Mouse (Mus musculus): Measurements from ENCODE around the gene Atad1. TPM values are rescaled to one million over a fixed set of nuclear protein-coding genes. Genes with fewer than 3 reads are reported as not detected.

The Atad1 gene
- total and polyA plus RNA-seq, 2 experiments from 2014 or later, result 89.3 to 108 TPM

GRCm38 (mm10) chr19:32645939-32646338, 93.6 kb downstream of the Atad1 start:
- DNase-seq (ENCODE audit: low spot score), result no peak
- Histone ChIP-seq H3K27ac (ENCODE audit: low read depth, low read length) (no peak overlapping the region), H3K36me3 (ENCODE audit: insufficient read depth, low read length) (no peaks in the 10 kb centered on the region), H3K4me1 (ENCODE audit: insufficient read depth, low read length) (no peaks in the 10 kb centered on the region), H3K9me3 (ENCODE audit: low read length) (no peaks in the 10 kb centered on the region), H3K27me3 (ENCODE audit: insufficient read depth, low read length) (no peaks in the 10 kb centered on the region; the same call in 1 of the 2 replicates), H3K4me3 (ENCODE audit: low read depth, low read length) (no peak overlapping the region), H3K4me2 (ENCODE audit: low read depth, low read length, poor library complexity, severe bottlenecking) (no peak overlapping the region), H3K9ac (replicated peaks; ENCODE audit: low read length, poor library complexity, severe bottlenecking) (no peak overlapping the region)
- 91% methylated on average over 7 of the region's 7 CpGs for WGBS
- TF ChIP-seq CTCF (IDR thresholded peaks at IDR 0.05), result no peak
- ATAC-seq (ENCODE audit: low FRiP score), result no peak

- Histone ChIP-seq H3K27me3 (ENCODE audit: insufficient read depth, low read length) (no peaks in the 10 kb centered on the region), H3K4me1 (ENCODE audit: insufficient read depth, low read length) (no peaks in the 10 kb centered on the region), H3K9ac (replicated peaks; ENCODE audit: low read length, poor library complexity, severe bottlenecking) (no peak overlapping the region), H3K4me2 (ENCODE audit: low read depth, low read length, poor library complexity, severe bottlenecking) (no peak overlapping the region), H3K27ac (ENCODE audit: low read depth, low read length) (no peak overlapping the region), H3K36me3 (ENCODE audit: insufficient read depth, low read length) (no peaks in the 10 kb centered on the region), H3K9me3 (ENCODE audit: low read length) (no peaks in the 10 kb centered on the region), H3K4me3 (ENCODE audit: low read depth, low read length) (no peak overlapping the region)
- TF ChIP-seq CTCF (IDR thresholded peaks at IDR 0.05), result no peak
- ATAC-seq (ENCODE audit: low FRiP score), result no peak
- WGBS, result 94% methylated on average over 3 of the region's 3 CpGs
- no peak for DNase-seq (ENCODE audit: low spot score)
Measured at GRCm38 (mm10) chr19:32643642-32644041, 95.9 kb downstream of the Atad1 start.

- H3K36me3 ChIP-seq (ENCODE audit: insufficient read depth, low read length), result no peaks in the 10 kb centered on the region
- no peak overlapping the region for H3K9ac ChIP-seq (replicated peaks; ENCODE audit: low read length, poor library complexity, severe bottlenecking)
- 0 out of 2 replicates have a peak, but pooled peaks cover 2% of the 10 kb centered on the region for H3K4me1 ChIP-seq (ENCODE audit: insufficient read depth, low read length)
- H3K4me3 ChIP-seq (ENCODE audit: low read depth, low read length), result no peak overlapping the region
- no peak for TF ChIP-seq CTCF (IDR thresholded peaks at IDR 0.05)
- H3K9me3 ChIP-seq (ENCODE audit: low read length), result no peaks in the 10 kb centered on the region
- 16% methylated on average over 8 of the region's 8 CpGs for WGBS
- H3K27ac ChIP-seq (ENCODE audit: low read depth, low read length), result 0 out of 2 replicates have a peak overlapping the region, but pooled peaks have one; percentile 43
- 0 out of 2 replicates have a peak, but pooled peaks have one; percentile 42 for ATAC-seq (ENCODE audit: low FRiP score)
- no peaks in the 10 kb centered on the region for H3K27me3 ChIP-seq (ENCODE audit: insufficient read depth, low read length)
- no peak overlapping the region for H3K4me2 ChIP-seq (ENCODE audit: low read depth, low read length, poor library complexity, severe bottlenecking)
- DNase-seq (ENCODE audit: low spot score), result peak; percentile 6
Measured at GRCm38 (mm10) chr19:32641995-32642394, 97.6 kb downstream of the Atad1 start.

GRCm38 (mm10) chr19:32641535-32641934, 98.1 kb downstream of the Atad1 start:
- DNase-seq (ENCODE audit: low spot score) (no peak), ATAC-seq (ENCODE audit: low FRiP score) (no peak)
- H3K27ac ChIP-seq (ENCODE audit: low read depth, low read length), result 0 out of 2 replicates have a peak overlapping the region, but pooled peaks have one; percentile 43
- H3K9ac ChIP-seq (replicated peaks; ENCODE audit: low read length, poor library complexity, severe bottlenecking), result no peak overlapping the region
- no peak overlapping the region for H3K4me2 ChIP-seq (ENCODE audit: low read depth, low read length, poor library complexity, severe bottlenecking)
- H3K27me3 ChIP-seq (ENCODE audit: insufficient read depth, low read length), result no peaks in the 10 kb centered on the region
- 0 out of 2 replicates have a peak, but pooled peaks cover 2% of the 10 kb centered on the region for H3K4me1 ChIP-seq (ENCODE audit: insufficient read depth, low read length)
- WGBS, result 67% methylated on average over 7 of the region's 7 CpGs
- no peak for TF ChIP-seq CTCF (IDR thresholded peaks at IDR 0.05)
- no peaks in the 10 kb centered on the region for H3K9me3 ChIP-seq (ENCODE audit: low read length)
- H3K4me3 ChIP-seq (ENCODE audit: low read depth, low read length), result no peak overlapping the region
- no peaks in the 10 kb centered on the region for H3K36me3 ChIP-seq (ENCODE audit: insufficient read depth, low read length)

GRCm38 (mm10) chr19:32638276-32638903, 101.2 kb downstream of the Atad1 start:
- ATAC-seq (ENCODE audit: low FRiP score), result no peak
- Histone ChIP-seq H3K4me2 (ENCODE audit: low read depth, low read length, poor library complexity, severe bottlenecking) (0 out of 2 replicates have a peak overlapping the region, but pooled peaks have one; percentile 19), H3K4me1 (ENCODE audit: insufficient read depth, low read length) (0 out of 2 replicates have a peak, but pooled peaks cover 2% of the 10 kb centered on the region), H3K36me3 (ENCODE audit: insufficient read depth, low read length) (no peaks in the 10 kb centered on the region), H3K4me3 (ENCODE audit: low read depth, low read length) (no peak overlapping the region), H3K27me3 (ENCODE audit: insufficient read depth, low read length) (no peaks in the 10 kb centered on the region), H3K27ac (ENCODE audit: low read depth, low read length) (no peak overlapping the region), H3K9ac (replicated peaks; ENCODE audit: low read length, poor library complexity, severe bottlenecking) (no peak overlapping the region), H3K9me3 (ENCODE audit: low read length) (no peaks in the 10 kb centered on the region)
- 25% methylated on average over 13 of the region's 13 CpGs for WGBS
- DNase-seq (ENCODE audit: low spot score), result no peak
- TF ChIP-seq CTCF (IDR thresholded peaks at IDR 0.05), result no peak

Measured in midbrain, postnatal 0 days (tissue).